Mouse (Mus musculus) forebrain, embryonic 16.5 days (tissue): Measurements from ENCODE around the gene Acsl5. TPM values are rescaled to one million over a fixed set of nuclear protein-coding genes. Genes with fewer than 3 reads are reported as not detected.

Experiments used
- ATAC-seq: fragments of 200-750 bp; cut with Nextera tagmentation; 2 replicates; pipeline ENCODE4 v1.8.0; 2017; ENCODE audit warnings: mild to moderate bottlenecking, moderate library complexity
- H3K27ac ChIP-seq: fragments of 300-500 bp; sonication (generic); 2 replicates; pipeline ENCODE4 v1.5.1; 2014; ENCODE audit warnings: low read length, control low read depth
- H3K27me3 ChIP-seq: fragments of 300-500 bp; sonication (generic); replicated peaks from 2 replicates; pipeline ENCODE4 v1.6.1; 2014; ENCODE audit warnings: low read length; ENCODE audit not compliant: control insufficient read depth, insufficient read depth
- H3K36me3 ChIP-seq: fragments of 300-500 bp; sonication (generic); 2 replicates; pipeline ENCODE4 v1.6.1; 2014; ENCODE audit not compliant: control insufficient read depth, insufficient read depth
- H3K4me1 ChIP-seq: fragments of 300-500 bp; sonication (generic); replicated peaks from 2 replicates; pipeline ENCODE4 v1.6.1; 2014; ENCODE audit warnings: low read length; ENCODE audit not compliant: control insufficient read depth, insufficient read depth
- H3K4me2 ChIP-seq: fragments of 300-500 bp; sonication (generic); 2 replicates; pipeline ENCODE4 v1.6.1; 2014; ENCODE audit warnings: mild to moderate bottlenecking, low read length, control low read depth
- H3K4me3 ChIP-seq: fragments of 300-500 bp; sonication (generic); replicated peaks from 2 replicates; pipeline ENCODE4 v1.5.1; 2014; ENCODE audit warnings: mild to moderate bottlenecking, low read length, control low read depth
- H3K9ac ChIP-seq: fragments of 300-500 bp; sonication (generic); replicated peaks from 2 replicates; pipeline ENCODE4 v1.6.1; 2014; ENCODE audit warnings: low read depth, low read length, control low read depth
- H3K9me3 ChIP-seq: fragments of 300-500 bp; sonication (generic); 2 replicates; pipeline ENCODE4 v1.6.1; 2016; ENCODE audit warnings: low read length; ENCODE audit not compliant: control insufficient read depth
- WGBS: fragments of 180-500 bp; shearing (Covaris S2); extraction: QIAGEN DNeasy Blood & Tissue Kit; methylation state at CpG from one replicate; pipeline ENCODE4 v1.1.7; 2014; 5-methylcytosine and 5-hydroxymethylcytosine counted together
- polyA plus RNA-seq: library from polyadenylated mRNA; unstranded; fragments of >200 nt; fragmentation: Nextera tagmentation; extraction: Ambion mirVana; gene quantifications from 2 replicates; pipeline ENCODE4 v1.2.1, GENCODE M21; 2015

Acsl5 gene
- polyA plus RNA-seq, 1 experiment from 2014 or later: 13.4 TPM

- no peak for ATAC-seq
- Histone ChIP-seq H3K4me2 (no peak overlapping the region), H3K4me3 (no peak overlapping the region), H3K9me3 (no peaks in the 10 kb centered on the region), H3K4me1 (no peaks in the 10 kb centered on the region), H3K36me3 (0 out of 2 replicates have a peak, but pooled peaks cover 2% of the 10 kb centered on the region), H3K9ac (no peak overlapping the region), H3K27ac (no peak overlapping the region), H3K27me3 (no peaks in the 10 kb centered on the region)
- 89% methylated on average over 2 of the region's 2 CpGs for WGBS
Measured at GRCm38 (mm10) chr19:55292210-55292850, 40.6 kb downstream of the Acsl5 start.

- 0 out of 2 replicates have a peak, but pooled peaks cover 5% of the 10 kb centered on the region for H3K36me3 ChIP-seq
- no peak overlapping the region for H3K4me3 ChIP-seq
- no peak overlapping the region for H3K27ac ChIP-seq
- no peak overlapping the region for H3K4me2 ChIP-seq
- 15% methylated on average over 4 of the region's 4 CpGs for WGBS
- no peak for ATAC-seq
- H3K9me3 ChIP-seq: no peaks in the 10 kb centered on the region
- no peaks in the 10 kb centered on the region for H3K27me3 ChIP-seq
- no peaks in the 10 kb centered on the region for H3K4me1 ChIP-seq
- H3K9ac ChIP-seq: no peak overlapping the region
Measured at GRCm38 (mm10) chr19:55293175-55293574, 41.4 kb downstream of the Acsl5 start.

GRCm38 (mm10) chr19:55295075-55295474 lies 43.3 kb downstream of the Acsl5 start:
- H3K9ac ChIP-seq: no peak overlapping the region
- no peak overlapping the region for H3K27ac ChIP-seq

GRCm38 (mm10) chr19:55295556-55295955 lies 43.8 kb downstream of the Acsl5 start:
- H3K4me2 ChIP-seq: no peak overlapping the region
- H3K9me3 ChIP-seq: no peaks in the 10 kb centered on the region
- H3K27me3 ChIP-seq: no peaks in the 10 kb centered on the region
- no peak overlapping the region for H3K27ac ChIP-seq
- H3K4me1 ChIP-seq: no peaks in the 10 kb centered on the region
- ATAC-seq: no peak
- no peak overlapping the region for H3K4me3 ChIP-seq
- WGBS: 89% methylated on average over 3 of the region's 3 CpGs
- H3K36me3 ChIP-seq: 0 out of 2 replicates have a peak, but pooled peaks cover 5% of the 10 kb centered on the region
- no peak overlapping the region for H3K9ac ChIP-seq

More at GRCm38 (mm10) chr19:55295075-55295474, 43.3 kb downstream of the Acsl5 start:
- H3K4me3 ChIP-seq: no peak overlapping the region
- no peak overlapping the region for H3K4me2 ChIP-seq
- WGBS: 91% methylated on average over 9 of the region's 9 CpGs
- no peaks in the 10 kb centered on the region for H3K9me3 ChIP-seq
- ATAC-seq: no peak
- H3K4me1 ChIP-seq: no peaks in the 10 kb centered on the region
- 0 out of 2 replicates have a peak, but pooled peaks cover 5% of the 10 kb centered on the region for H3K36me3 ChIP-seq
- no peaks in the 10 kb centered on the region for H3K27me3 ChIP-seq

GRCm38 (mm10) chr19:55296301-55296700 lies 44.6 kb downstream of the Acsl5 start:
- Histone ChIP-seq H3K27ac (no peak overlapping the region), H3K4me1 (no peaks in the 10 kb centered on the region), H3K9ac (no peak overlapping the region), H3K36me3 (0 out of 2 replicates have a peak, but pooled peaks cover 5% of the 10 kb centered on the region), H3K4me2 (no peak overlapping the region), H3K9me3 (no peaks in the 10 kb centered on the region), H3K27me3 (no peaks in the 10 kb centered on the region), H3K4me3 (no peak overlapping the region)
- no peak for ATAC-seq
- WGBS: 93% methylated on average over 2 of the region's 2 CpGs

GRCm38 (mm10) chr19:55297489-55297888 lies 45.8 kb downstream of the Acsl5 start:
- peaks cover 8% of the 10 kb centered on the region; the same call in 1 of the 2 replicates for H3K36me3 ChIP-seq
- H3K4me1 ChIP-seq: no peaks in the 10 kb centered on the region
- ATAC-seq: no peak
- no peaks in the 10 kb centered on the region for H3K9me3 ChIP-seq
- no peak overlapping the region for H3K4me3 ChIP-seq
- no peak overlapping the region for H3K4me2 ChIP-seq
- H3K27me3 ChIP-seq: no peaks in the 10 kb centered on the region
- H3K9ac ChIP-seq: no peak overlapping the region
- 94% methylated on average over 2 of the region's 2 CpGs for WGBS
- H3K27ac ChIP-seq: no peak overlapping the region

GRCm38 (mm10) chr19:55297961-55298360 lies 46.2 kb downstream of the Acsl5 start:
- H3K4me2 ChIP-seq: no peak overlapping the region
- no peak overlapping the region for H3K9ac ChIP-seq
- WGBS: 82% methylated on average over 5 of the region's 5 CpGs
- no peak overlapping the region for H3K4me3 ChIP-seq
- ATAC-seq: no peak
- peaks cover 12% of the 10 kb centered on the region for H3K36me3 ChIP-seq
- H3K27me3 ChIP-seq: no peaks in the 10 kb centered on the region
- H3K27ac ChIP-seq: no peak overlapping the region
- no peaks in the 10 kb centered on the region for H3K4me1 ChIP-seq
- H3K9me3 ChIP-seq: no peaks in the 10 kb centered on the region

GRCm38 (mm10) chr19:55299378-55299777 lies 47.6 kb downstream of the Acsl5 start:
- H3K36me3 ChIP-seq: peaks cover 13% of the 10 kb centered on the region
- no peaks in the 10 kb centered on the region for H3K9me3 ChIP-seq
- H3K4me3 ChIP-seq: no peak overlapping the region
- H3K4me1 ChIP-seq: no peaks in the 10 kb centered on the region
- H3K9ac ChIP-seq: no peak overlapping the region
- H3K4me2 ChIP-seq: no peak overlapping the region
- H3K27me3 ChIP-seq: no peaks in the 10 kb centered on the region
- 87% methylated on average over 1 of the region's 1 CpGs for WGBS
- no peak overlapping the region for H3K27ac ChIP-seq
- no peak for ATAC-seq

- H3K4me1 ChIP-seq: no peaks in the 10 kb centered on the region
- H3K27ac ChIP-seq: no peak overlapping the region
- peaks cover 13% of the 10 kb centered on the region for H3K36me3 ChIP-seq
- no peak overlapping the region for H3K4me3 ChIP-seq
- WGBS: 88% methylated on average over 3 of the region's 3 CpGs
- no peak overlapping the region for H3K9ac ChIP-seq
- H3K4me2 ChIP-seq: no peak overlapping the region
- no peaks in the 10 kb centered on the region for H3K9me3 ChIP-seq
- no peaks in the 10 kb centered on the region for H3K27me3 ChIP-seq
- ATAC-seq: no peak
Measured at GRCm38 (mm10) chr19:55300525-55300924, 48.8 kb downstream of the Acsl5 start.

- H3K4me1 ChIP-seq: no peaks in the 10 kb centered on the region
- no peak overlapping the region for H3K4me3 ChIP-seq
- H3K27me3 ChIP-seq: no peaks in the 10 kb centered on the region
- H3K27ac ChIP-seq: no peak overlapping the region
- no peak overlapping the region for H3K9ac ChIP-seq
- H3K9me3 ChIP-seq: no peaks in the 10 kb centered on the region
- H3K4me2 ChIP-seq: no peak overlapping the region
- no peak for ATAC-seq
- peaks cover 15% of the 10 kb centered on the region for H3K36me3 ChIP-seq
Measured at GRCm38 (mm10) chr19:55305024-55305423, 53.3 kb downstream of the Acsl5 start.
